Mouse (Mus musculus) embryo, embryonic 9.5 days (tissue): Measurements from ENCODE around the gene Poldip2.

Source experiments
- DNase-seq: peaks from one replicate; pipeline ENCODE4 v3.0.0-alpha.2; 2017; ENCODE audit errors: extremely low spot score

Gene Poldip2

DNA sequence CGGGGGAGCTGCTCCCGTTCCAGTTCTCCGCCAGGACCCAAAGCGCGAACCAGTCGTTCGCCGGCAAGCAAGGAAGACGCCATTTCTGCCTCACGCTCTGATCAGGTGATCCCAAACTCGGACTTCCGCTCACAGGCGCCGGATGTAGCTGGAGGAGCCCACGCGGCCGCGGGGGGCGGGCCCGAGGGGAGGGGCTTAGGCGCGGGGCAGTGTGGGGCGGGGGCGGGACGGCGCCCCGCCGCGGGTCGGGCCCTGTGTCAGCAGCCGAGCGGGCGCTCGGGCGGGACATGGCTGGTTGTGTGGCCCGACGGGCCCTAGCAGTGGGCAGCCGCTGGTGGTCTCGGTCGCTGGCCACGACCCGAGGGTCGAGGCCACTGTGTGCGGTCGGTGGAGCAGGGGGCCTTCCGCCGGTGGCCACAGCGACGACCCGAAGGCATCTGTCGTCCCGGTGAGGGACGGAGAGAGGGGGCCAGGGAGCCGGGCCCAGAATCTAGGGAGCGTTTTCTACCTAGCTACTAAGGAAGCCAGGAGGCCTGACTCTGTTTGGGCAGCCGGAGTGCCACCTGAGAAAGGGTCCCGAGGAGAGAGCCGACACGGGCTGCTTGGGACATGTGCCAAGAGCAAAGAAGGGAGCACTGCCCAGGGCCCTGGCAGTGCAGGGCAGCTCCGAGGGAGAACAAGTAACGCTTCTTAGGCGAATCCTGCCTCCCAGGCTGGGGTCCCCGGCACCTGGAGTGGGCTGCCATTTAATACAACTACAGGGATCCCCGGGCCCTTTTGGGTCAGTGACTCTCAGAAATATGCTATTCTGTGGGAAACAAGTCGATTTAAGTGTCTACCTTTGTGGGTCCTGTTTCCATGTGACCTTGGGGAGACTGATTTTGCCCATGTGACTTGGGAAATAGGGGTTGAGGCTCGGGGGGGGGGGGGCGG, at the start of gene Poldip2, which contains the start of gene Tmem199:
Gene Poldip2 (plus strand): TSS at position 169 of the 933 bp plus-strand sequence.
Gene Tmem199 (minus strand): TSS at position 148 of the 933 bp plus-strand sequence.
- DNase-seq = peak; percentile 92

DNA sequence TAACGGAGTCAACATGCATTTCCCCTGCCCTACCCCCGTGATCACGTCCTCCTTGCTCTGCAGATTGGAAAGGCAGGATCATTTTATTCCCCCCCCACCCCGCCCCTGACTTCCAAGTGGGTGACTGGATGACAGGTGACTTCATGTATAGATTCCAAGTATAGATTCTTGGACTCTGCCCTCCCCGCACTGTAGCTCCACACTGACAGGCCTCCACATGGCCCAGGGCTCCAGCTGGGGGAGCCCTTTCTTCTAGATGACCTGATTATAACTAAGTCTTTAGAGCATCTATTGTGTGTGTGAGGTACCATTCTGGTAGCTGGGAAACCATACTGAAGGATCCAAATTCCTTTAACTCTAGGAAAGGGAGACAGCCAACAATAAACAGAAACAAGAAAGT, 49.3 kb upstream of the Poldip2 start:
- DNase-seq = no peak

DNA sequence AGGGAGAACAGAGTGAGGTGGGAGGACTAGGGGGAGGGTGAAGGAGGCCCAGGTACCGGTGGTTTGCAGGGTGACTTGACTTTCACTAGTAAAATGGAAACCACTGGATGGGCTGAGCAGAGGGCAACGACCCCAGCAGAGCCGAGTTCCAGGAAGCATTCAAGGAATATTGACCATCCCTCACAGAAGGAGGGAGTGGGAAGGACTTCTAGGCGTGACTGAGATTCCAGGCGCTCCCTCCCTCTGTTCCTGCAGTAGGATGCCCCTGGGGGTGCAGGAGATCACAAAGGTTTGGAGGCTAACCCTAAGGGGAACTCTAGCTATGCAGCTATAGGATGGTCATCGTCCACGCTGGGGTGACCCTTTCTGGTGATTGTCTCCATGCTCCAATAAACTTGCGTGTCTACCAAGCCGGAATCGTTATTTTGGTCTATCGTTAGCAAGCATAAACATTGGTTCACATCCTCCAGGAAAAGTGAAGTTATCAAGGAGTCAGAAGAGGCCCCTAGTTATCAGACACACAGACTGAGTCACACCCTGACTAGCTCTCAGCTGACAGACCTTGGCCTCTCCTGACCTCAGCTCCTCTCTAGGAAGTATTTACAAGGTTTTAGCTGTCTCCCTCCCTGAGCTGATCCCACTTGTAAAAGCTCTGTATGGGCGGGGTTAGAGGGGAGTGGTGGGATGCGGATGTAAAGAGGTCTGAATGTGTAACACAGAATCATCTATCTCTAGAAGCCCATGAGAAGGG, 48.5 kb upstream of the Poldip2 start:
- DNase-seq = no peak

DNA sequence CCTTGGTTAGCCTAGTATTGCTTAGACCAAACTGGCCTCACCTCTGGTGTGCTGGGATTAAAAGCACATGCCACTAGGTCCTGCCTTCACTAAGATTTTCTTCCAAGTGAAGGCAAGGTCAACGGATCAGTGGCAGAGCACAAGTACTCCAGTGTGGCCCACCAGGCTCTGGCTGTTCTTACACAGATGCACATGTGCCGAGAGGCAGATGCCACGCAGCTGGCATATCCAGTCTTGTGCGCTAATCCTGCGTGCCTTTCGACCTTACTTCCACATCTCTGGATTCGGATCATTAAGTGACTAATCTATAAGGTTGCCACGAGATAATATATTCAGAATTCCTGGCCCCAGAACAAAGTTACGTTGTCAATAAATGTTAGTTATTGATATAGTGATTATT, 46.9 kb upstream of the Poldip2 start:
- peak; percentile 11 for DNase-seq

DNA sequence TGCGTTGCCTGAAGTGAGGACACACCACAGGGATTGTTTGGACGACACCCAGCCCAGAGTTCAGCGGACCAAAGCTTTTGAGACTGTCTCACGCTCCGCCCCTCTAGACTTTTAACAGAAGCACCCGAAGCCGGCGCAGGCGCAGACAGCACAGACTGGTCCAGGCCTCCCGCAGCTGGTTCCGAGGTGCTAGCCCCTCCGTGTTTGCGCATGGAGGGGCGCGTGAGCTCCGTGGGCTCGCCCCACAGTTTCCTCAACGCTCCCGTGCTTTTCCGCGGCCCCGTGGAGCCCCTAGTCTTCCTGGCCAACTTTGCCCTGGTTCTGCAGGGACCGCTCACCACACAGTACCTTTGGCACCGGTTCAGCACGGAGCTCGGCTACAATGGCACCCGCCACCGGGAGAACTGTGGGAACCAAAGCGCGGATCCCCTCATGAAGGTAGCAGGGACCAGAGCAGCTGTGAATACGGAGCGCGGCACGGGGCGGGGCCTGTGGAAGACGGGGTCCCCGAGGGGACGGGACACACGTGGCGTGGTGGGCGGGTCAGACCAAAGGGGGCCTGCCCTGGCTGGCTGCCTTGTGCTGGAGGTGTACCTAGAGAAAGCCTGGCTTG, 46.3 kb upstream of the Poldip2 start, which contains the start of gene Slc46a1:
Gene Slc46a1 (plus strand): TSS at position 130 of the 613 bp plus-strand sequence.
- DNase-seq = peak; percentile 85

DNA sequence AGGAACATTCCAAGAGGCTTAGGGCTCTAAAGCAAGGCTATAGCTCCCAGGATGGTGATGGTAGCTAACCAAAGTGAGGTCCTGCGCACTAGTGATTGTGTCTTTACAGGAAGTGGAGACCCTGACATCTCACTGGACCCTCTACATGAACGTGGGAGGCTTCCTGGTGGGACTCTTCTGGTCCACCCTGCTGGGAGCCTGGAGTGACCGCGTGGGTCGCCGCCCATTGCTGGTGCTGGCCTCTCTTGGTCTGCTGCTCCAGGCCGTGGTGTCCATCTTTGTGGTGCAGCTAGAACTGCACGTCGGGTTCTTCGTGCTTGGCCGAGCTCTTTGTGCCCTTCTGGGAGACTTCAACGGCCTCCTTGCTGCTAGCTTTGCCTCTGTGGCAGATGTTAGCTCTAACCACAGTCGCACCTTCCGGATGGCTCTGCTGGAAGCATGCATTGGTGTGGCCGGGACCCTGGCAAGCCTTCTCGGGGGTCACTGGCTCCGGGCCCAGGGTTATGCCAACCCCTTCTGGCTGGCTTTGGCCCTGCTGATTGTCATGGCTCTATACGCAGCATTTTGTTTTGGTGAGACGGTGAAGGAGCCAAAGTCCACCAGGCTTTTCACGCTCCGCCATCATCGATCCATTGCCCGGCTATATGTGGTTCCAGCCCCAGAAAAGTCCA, 45.6 kb upstream of the Poldip2 start:
- no peak for DNase-seq

DNA sequence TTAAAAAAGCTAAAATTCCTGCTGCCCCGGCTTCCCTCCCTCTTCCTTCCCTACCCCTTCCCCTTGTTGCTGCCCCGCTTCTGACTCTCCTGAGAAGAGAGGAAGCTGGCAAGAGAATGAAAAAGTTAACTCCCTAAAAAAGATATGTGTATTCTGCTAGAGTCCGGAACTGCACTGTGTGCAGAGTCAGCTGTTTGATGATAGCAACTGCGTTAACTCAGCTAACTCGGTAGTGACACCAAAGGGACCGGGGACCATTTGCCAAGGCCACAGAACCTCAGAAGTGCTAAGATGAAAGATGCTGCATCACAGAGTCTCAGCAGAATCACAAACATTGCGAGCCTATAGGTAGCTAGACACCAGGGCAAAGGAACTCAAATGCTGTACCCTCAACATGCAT, 44.5 kb upstream of the Poldip2 start:
- DNase-seq = no peak

DNA sequence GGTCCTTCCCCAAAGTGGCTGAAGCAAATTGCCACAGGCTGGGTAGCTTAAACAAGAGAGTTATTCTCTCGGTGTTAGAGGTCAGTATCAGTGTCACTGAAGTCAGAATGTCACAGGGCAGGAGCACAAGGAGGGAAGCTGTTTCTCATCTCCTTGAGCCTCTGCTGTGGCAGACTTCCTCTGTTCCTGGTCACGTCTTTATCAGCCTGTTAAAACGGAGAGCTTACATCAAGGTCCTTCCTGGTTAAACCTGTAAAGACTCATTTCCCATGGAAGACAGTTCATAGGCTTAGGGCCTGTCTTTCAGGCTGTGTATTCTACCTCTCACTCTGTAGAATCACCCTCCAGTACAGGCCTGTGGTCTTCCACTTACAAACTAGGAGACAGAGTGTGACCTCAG, 44.1 kb upstream of the Poldip2 start:
- DNase-seq = no peak

DNA sequence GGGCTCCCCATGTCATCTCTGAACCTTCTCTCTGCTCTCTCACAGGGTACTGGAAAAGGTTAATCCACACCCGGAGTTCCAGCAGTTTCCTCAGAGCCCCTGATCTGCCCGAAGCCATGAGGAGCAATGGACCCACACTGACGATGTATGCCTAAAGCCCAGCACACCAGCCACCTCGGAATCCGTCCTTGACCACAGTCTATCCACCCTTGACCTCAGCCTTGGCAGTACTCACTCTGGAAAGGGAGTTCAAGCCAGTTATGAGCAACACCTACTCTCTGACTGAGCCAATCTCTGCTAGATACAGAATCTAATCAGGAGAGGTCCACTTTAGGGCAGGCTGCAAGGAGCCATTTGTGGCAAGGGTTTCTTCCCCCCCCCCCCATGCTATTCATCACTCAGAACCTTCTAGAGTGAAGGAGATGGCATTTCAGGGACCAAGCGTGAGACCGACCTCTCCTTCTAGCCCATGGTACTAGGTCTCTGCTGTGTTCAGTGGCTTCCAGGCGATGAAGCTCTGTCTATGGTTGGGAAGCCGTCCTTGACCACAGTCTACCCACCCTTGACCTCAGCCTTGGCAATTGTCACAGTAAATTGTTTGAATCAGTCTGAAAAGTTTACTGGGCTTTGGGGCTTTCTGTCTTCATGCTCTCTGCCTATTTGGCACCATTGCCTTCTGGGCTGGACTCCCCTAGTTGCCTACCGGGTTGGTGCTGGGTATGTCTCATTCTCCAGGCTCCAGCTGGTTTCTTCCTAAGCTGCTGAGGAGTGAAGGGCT, 40.5 kb upstream of the Poldip2 start:
- DNase-seq = no peak

DNA sequence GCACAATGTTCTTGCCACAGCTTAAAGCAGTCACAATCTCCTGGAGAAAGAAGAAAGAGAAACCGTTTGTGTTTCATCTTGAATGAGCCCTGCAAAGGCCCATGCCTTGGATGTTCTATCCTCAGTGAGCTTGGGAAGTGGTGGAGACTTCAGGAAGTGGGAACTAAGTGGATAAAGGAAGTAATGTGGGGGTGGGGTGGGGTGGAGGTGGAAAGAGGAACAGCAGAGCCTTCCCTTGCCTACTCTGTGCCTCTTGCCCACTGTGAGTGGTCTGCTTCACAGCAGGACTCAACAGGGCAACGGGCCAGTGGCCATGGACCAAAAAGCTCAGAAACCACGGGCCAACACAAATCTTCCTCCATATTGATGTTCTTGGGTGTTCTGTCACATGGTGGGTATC, 36.7 kb upstream of the Poldip2 start:
- DNase-seq = no peak

DNA sequence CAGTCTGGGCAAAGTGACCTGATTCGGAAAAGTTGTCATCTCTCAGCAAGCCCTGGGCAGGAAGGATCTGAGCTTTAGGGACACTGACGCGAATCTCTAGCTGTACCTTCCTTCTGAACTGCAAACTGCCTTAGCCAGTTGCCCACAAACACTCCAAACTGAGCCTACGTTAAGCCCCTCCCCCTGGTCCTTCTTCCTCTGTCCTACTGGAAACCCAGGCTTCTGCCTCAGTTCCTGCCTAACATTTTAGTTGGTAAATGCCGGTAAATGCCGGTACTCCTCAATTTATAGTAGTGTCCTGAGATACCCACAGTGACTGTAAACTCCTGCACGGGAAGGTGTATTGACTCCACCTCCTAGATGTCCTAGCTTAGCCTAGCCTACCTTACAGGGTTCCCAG, 28.4 kb upstream of the Poldip2 start:
- DNase-seq = no peak

DNA sequence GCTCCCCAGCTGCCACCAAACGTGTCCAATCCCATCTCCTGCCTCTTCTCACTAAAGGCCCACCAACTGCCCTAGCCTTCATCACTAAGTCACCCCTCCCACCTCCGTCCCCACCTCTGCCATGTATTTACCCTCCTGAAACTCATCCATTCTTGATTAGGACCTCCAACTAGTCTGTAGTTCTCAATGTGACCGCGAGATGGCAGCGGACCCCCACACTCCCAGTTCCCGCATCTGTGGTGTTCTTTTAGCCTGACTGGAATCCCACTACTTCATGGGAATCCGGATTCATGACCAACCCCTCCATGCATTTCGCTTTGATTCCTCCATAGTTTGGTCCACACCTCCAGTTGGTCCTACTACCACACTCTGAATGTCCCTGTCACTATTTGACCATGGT, 23.8 kb upstream of the Poldip2 start:
- peak; percentile 83 for DNase-seq

DNA sequence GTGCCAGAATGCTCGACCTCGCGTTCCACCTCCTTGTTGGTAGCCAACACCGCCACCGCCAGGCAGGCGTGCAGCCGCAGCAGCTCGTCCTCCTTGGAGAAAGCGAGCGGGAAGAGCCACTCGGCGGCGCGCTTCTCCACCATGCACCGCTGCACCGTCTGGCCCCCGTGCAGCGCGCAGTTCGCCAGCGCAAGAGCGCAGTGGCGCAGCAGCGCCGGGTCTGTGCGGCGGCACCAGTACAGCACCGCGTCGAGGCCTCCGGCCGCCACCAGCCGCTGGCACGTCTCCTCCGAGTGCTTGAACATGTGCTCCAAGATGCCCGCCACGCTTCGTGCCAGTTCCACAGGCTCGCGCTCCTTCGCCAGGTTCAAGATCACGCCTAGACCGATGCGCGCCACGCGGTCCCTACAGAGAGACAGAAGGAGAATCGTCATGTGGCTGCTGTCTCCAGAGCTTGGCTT, 21.2 kb upstream of the Poldip2 start:
- peak; percentile 70 for DNase-seq

DNA sequence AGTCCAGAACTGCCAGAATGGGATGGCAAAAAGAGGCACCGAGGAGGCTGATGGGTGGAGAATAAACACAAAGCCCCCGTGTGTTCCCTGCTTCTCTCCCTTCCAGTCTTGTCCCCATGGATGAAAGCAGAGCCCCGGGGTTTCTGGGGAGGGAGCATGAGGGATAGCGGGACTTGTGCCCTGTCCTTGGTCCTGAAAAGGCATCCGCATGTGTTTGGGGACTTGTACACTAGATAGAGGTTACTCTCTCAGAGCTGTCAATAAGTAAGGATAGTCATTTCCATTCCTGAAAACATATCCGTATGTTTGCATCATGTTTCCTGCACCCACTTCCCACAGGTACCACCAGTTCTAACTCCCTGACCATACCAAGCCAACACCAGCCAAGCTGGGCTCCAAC, 16.1 kb upstream of the Poldip2 start:
- DNase-seq = peak; percentile 64

DNA sequence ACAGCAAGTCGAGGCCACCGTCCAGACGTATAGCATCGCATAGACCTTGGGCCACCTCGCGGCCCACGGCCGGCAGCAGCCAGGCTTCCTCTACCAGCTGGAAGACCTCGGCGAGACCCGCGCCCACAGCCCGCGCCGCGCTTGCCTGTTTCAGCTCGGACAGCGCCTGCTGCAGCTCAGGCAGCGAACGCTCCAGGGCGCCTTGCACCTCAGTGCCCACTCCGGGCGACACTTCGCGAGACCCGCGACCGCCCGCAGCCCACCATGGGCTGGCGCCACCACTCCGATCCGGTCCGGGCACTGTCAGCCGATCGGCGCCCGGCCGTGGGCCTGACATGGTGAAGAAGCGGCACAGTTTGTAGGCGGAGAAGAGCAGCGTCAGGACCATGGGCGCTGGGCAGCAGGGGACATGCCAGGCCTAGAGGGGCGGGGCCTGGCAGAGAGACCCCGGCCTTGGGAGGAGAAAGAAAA, 14.9 kb upstream of the Poldip2 start:
- DNase-seq = no peak

DNA sequence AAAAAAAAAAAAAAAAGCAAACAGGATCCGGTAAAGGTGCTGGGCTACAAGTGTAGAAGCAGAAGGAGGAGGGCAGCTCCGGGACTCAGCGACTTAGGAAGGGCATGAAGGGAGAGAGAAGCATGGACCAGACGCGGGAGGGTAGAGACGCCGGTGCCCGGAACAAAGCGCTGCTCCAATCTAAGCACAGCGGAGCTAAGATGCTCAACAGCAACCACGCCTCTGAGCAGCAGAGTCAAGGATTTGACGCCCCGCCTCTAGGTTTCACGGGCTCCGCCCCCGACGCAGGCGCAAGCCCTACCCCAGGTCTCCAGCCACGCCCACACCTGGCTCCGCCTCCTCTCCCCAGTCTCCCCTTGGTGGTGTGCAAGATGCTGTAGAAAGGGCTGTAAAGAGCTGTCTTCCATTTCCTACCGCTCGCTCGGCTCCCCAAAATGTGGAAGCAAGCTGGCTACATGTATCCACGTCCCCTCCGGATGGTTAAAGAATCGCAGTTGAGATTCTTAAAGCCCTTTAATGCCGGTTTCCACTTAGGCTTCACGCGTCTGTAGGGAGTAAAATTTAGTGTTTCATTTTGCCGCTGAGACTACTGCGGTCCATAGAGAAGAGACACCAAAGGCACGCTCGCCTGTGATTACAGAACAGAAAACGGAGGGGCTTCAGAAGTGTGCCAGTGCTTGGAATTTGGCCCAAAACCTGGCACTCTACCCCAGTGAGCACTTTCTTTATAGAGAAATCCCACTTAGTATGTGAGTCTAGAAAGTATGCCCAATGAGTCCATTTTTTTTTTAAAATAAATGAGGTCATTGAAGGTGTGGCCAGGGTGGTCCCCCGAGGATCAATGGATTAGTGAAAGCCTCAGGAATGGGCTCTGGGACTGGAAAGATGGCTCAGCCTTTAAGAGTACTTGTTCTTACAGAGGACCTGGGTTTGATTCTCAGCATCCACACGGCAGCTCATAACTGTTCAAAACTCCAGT, 14.2 kb upstream of the Poldip2 start, which contains the start of gene Sarm1:
Gene Sarm1 (minus strand): TSS at position 211 of the 979 bp plus-strand sequence.
- DNase-seq = peak; percentile 97

DNA sequence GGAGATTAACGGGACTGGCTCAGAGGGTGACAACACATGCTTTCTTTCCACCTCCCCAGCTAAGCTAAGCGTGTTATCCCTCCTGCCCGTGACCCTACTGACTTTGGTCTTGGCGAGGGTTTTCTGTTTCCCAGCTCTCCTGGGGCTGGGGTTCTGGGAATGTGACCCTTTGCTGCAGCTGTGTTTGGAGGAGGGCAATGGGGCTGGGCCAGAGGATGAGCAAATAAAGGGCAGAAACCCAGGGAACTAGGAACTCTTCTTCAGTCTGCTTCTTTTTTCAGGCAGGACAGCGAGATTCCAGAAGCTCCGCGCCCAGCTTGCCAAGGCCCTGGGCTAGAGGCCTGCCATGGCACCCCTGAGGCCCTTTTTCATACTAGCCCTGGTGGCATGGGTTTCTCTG, 13.0 kb upstream of the Poldip2 start, which contains the start of gene Vtn:
Gene Vtn (plus strand): TSS at position 88 of the 400 bp plus-strand sequence.
- DNase-seq = no peak

DNA sequence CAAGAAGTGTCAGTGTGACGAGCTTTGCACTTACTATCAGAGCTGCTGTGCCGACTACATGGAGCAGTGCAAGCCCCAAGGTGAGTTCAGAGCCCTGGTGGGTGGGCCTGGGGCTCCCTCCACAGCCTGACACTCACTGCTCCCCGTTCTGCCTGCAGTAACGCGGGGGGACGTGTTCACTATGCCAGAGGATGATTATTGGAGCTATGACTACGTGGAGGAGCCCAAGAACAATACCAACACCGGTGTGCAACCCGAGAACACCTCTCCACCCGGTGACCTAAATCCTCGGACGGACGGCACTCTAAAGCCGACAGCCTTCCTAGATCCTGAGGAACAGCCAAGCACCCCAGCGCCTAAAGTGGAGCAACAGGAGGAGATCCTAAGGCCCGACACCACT, 12.4 kb upstream of the Poldip2 start:
- no peak for DNase-seq

DNA sequence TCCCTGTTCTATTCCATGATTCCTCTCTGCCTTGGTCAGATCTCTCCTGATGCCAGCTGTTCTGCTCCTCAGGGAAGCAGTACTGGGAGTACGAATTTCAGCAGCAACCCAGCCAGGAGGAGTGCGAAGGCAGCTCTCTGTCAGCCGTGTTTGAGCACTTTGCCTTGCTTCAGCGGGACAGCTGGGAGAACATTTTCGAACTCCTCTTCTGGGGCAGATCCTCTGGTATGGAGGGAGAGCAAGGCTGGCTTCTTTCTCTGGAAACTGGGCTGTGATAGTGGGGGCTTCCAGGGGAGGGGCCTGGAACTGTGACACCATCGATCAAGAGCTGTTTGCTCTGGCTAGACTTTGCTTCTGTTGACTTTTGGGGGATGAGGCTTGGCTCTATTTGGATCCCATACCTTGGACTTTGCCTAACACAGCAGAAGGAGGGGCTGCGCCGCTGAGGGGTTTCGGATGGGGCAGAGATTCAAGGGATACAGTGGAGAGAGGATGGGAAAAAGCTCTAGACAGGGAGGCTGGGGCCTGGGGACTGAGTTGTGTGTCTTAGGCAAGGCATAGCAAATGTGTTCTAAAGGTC, 11.3 kb upstream of the Poldip2 start:
- no peak for DNase-seq
